Mouse (Mus musculus) midbrain, embryonic 15.5 days (tissue): ENCODE measurements around the gene Acot13. TPM values are rescaled to one million over a fixed set of nuclear protein-coding genes. Genes with fewer than 3 reads are reported as not detected.
"Not testable (repeated sequence)": the region's sequence is repeated elsewhere in the genome, so short reads cannot be mapped to it uniquely, and the experiment has no call there.

Experiments
- ATAC-seq: fragments of 200-750 bp; cut with Nextera tagmentation; replicated peaks from 2 replicates; pipeline ENCODE4 v1.8.0; 2017; ENCODE audit warnings: moderate TSS enrichment
- H3K27ac ChIP-seq: fragments of 300-500 bp; sonication (generic); 2 replicates; pipeline ENCODE4 v1.5.1; 2015; ENCODE audit warnings: mild to moderate bottlenecking, inconsistent platforms
- H3K27me3 ChIP-seq: fragments of 300-500 bp; sonication (generic); replicated peaks from 2 replicates; pipeline ENCODE4 v1.6.1; 2015; ENCODE audit warnings: inconsistent platforms
- H3K36me3 ChIP-seq: fragments of 300-500 bp; sonication (generic); replicated peaks from 2 replicates; pipeline ENCODE4 v1.6.1; 2015; ENCODE audit warnings: inconsistent platforms
- H3K4me1 ChIP-seq: fragments of 300-500 bp; sonication (generic); 2 replicates; pipeline ENCODE4 v1.6.1; 2015; ENCODE audit warnings: inconsistent platforms
- H3K4me2 ChIP-seq: fragments of 300-500 bp; sonication (generic); 2 replicates; pipeline ENCODE4 v1.6.1; 2015; ENCODE audit warnings: inconsistent platforms, mild to moderate bottlenecking, moderate library complexity
- H3K4me3 ChIP-seq: fragments of 300-500 bp; sonication (generic); 2 replicates; pipeline ENCODE4 v1.5.1; 2015; ENCODE audit warnings: mild to moderate bottlenecking, inconsistent platforms
- H3K9ac ChIP-seq: fragments of 300-500 bp; sonication (generic); 2 replicates; pipeline ENCODE4 v1.6.1; 2015; ENCODE audit warnings: mild to moderate bottlenecking, inconsistent platforms
- H3K9me3 ChIP-seq: fragments of 300-500 bp; sonication (generic); 2 replicates; pipeline ENCODE4 v1.6.1; 2016; ENCODE audit warnings: inconsistent platforms
- WGBS: fragments of 180-500 bp; shearing (Covaris S2); methylation state at CpG from one replicate; pipeline ENCODE4 v1.1.7; 2015; ENCODE audit warnings: mixed read lengths; 5-methylcytosine and 5-hydroxymethylcytosine counted together
- polyA plus RNA-seq: library from polyadenylated mRNA; unstranded; fragments of >200 nt; fragmentation: Nextera tagmentation; extraction: Ambion mirVana; gene quantifications from 2 replicates; pipeline ENCODE4 v1.2.1, GENCODE M21; 2015

Gene Acot13
- polyA plus RNA-seq, 1 experiment from 2014 or later, result 43.5 TPM

DNA sequence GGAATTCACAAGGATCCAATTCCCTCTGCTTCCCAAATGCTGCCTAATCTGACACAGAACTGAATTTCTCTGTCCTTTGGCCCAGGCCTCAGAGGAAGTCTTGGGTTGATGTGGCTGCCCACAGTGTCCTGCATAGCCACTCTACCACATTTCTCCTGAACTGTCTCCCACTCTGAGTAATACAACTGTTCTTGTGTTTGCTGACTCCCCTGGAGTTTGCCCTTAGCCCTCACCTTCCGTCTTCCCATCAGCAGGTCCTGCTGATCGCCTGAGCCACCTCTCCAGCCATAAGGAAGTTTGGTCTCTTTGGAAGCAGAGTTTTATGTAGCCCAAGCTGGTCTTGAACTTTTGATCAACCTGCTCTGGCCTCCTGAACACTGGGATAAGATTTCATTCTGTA, 20.6 kb upstream of the Acot13 start:
- H3K4me3 ChIP-seq, result no peak overlapping the region
- no peaks in the 10 kb centered on the region for H3K27me3 ChIP-seq
- no peaks in the 10 kb centered on the region for H3K9me3 ChIP-seq
- 88% methylated on average over 2 of the region's 2 CpGs for WGBS
- no peak overlapping the region for H3K4me2 ChIP-seq
- no peaks in the 10 kb centered on the region for H3K36me3 ChIP-seq
- H3K4me1 ChIP-seq, result no peaks in the 10 kb centered on the region
- no peak overlapping the region for H3K9ac ChIP-seq
- H3K27ac ChIP-seq, result no peak overlapping the region
- ATAC-seq, result no peak

DNA sequence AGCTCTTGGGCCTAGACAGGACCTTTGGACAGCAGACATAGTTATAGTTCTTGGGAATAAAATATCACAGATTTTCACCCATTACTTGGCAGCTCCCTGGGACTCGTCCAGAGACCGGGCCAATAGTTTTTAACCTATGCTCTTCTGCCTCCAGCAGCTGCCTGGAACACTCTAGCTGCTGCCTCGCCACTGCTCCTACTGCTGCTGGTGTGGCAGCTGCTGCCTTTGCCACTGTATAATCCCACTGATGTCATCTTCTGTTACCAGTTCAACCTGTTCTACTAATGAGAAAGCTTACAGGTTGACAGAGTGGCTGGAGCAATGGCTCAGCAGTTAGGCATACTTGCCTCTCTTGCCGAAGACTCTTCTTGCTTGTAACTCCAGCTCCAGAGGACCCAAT, 18.0 kb upstream of the Acot13 start:
- Histone ChIP-seq H3K9ac (no peak overlapping the region), H3K4me3 (no peak overlapping the region), H3K4me2 (no peak overlapping the region), H3K9me3 (no peaks in the 10 kb centered on the region), H3K4me1 (peaks cover 12% of the 10 kb centered on the region; the same call in 1 of the 2 replicates), H3K27ac (no peak overlapping the region), H3K27me3 (no peaks in the 10 kb centered on the region), H3K36me3 (no peaks in the 10 kb centered on the region)
- ATAC-seq, result no peak
- WGBS, result 88% methylated on average over 4 of the region's 4 CpGs

DNA sequence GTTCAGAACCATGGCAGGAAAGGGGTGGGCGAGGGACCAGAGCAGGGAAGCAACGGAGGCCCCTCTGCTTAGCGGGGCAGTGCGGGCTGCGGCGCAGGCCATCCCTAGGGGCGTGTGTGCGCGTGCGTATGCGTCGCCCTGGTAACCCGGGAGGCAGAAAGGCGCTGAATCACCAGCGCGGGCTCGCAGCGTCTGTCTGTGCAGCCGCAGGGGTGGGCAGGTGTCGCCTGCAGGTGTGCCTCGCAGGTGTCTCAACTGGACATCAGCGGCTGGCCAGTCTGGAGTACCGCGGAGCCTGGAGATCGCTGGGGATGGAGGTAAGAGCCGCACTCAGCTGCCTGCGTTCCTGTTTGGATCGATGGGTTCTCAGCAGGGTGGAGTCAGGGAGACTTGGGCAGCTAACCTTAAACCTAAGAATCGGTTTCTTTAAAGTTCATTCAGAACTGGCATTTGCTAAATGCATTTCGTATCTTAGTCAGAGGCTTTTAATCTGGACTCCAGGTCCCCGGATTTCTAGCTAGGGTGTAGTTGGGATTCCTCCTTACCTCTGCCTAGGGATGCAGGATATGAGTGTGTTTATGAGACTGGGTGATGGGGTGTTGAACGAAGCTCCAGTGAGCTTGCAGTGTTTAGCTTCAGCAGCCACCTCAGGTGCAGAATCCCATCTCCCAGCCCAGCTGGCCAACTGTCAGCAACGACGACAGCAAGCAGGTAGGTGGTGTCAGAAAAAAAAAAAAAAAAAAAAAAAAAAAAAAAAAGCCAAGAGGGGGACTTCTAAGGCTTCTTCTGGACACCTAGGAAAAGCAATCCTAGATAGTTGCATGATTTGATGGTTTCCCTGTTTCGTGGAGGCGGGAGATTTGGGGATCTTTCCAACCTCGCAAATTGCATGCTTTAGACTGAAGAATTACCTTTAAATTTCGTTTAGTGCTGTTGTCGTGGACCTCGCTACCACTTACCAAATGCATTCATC, 13.9 kb upstream of the Acot13 start, which contains the start of gene D130043K22Rik:
TSS of gene D130043K22Rik (plus strand) at position 153 of the 973 bp plus-strand sequence.
- Histone ChIP-seq H3K9ac (peak within 1 kb of the TSS; percentile 69), H3K9me3 (no peaks in the 10 kb centered on the region), H3K27ac (peak within 1 kb of the TSS; percentile 59), H3K4me2 (peak within 1 kb of the TSS; percentile 88), H3K4me3 (peak within 1 kb of the TSS; percentile 70), H3K4me1 (peaks cover 12% of the 10 kb centered on the region; the same call in 1 of the 2 replicates), H3K36me3 (no peaks in the 10 kb centered on the region; the same call in 1 of the 2 replicates), H3K27me3 (no peaks in the 10 kb centered on the region)
- WGBS, result 6% methylated on average over 40 of the region's 40 CpGs
- peak; percentile 96 for ATAC-seq

DNA sequence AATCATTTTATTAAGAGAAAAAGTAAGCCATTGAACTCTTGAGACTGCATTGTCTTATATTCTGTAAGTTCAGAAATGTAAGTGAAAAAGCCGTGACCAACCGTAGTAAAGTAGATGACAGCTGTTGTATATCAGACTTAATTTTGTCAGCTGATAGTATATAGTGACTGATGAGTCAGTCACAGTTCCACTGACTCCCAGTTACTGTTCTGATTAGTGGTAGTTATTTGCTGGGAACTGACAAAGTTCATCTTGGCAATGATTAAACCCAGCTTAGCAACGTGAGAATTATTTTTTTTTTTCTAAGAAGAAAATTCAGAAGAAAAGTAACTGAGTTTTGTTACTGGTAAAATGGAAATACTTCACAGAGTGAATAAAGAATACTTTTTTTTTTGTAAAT, 10.4 kb upstream of the Acot13 start:
- WGBS, result 96% methylated on average over 3 of the region's 3 CpGs

DNA sequence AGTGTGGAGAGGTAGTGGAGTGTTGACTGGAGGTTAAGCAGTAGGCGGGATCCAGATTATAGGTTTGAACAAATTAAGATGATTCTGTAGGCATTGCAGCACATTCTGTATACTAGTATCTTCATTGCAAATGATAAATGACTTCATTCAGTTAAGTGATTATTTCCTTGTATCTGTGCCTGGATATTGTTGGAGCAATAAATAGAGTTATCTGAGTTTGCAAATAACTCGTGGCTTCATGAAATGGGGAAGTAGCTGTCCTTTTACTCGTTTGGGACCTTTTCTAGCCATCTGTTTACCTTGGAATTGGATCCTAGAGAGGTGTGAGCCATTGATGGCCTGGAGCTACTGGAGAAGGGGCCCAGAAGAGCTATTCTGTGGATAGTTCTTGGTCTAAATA, 8.5 kb upstream of the Acot13 start:
- WGBS, result 92% methylated on average over 3 of the region's 3 CpGs
- no peak for ATAC-seq

More for the DNA sequence above, 10.4 kb upstream of the Acot13 start:
- no peaks in the 10 kb centered on the region; the same call in 1 of the 2 replicates for H3K36me3 ChIP-seq
- no peak overlapping the region for H3K4me2 ChIP-seq
- ATAC-seq, result no peak
- peaks cover 12% of the 10 kb centered on the region; the same call in 1 of the 2 replicates for H3K4me1 ChIP-seq
- no peaks in the 10 kb centered on the region for H3K27me3 ChIP-seq
- H3K9me3 ChIP-seq, result no peaks in the 10 kb centered on the region
- no peak overlapping the region for H3K9ac ChIP-seq
- no peak overlapping the region for H3K27ac ChIP-seq
- no peak overlapping the region for H3K4me3 ChIP-seq

DNA sequence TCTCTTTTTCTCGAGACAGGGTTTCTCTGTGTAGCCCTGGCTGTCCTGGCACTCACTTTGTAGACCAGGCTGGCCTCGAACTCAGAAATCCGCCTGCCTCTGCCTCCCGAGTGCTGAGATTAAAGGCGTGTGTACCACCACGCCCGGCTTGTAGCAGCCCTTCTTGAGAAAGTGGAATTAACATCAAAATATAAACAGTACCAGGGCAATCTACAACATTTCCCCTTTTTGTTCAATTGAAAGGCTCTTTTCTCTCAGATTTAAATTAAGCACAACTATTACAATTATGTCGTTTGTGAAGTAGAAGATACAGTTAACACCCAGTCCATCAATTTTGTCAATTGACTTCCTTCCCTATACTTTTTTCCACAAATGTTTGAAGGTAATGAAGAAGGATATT, 6.4 kb upstream of the Acot13 start:
- H3K36me3 ChIP-seq, H3K27ac ChIP-seq, H3K4me2 ChIP-seq, ATAC-seq, H3K9me3 ChIP-seq, H3K4me3 ChIP-seq, H3K9ac ChIP-seq, H3K27me3 ChIP-seq: not testable (repeated sequence)
- WGBS, result 94% methylated on average over 8 of the region's 8 CpGs
- peaks cover 22% of the 10 kb centered on the region for H3K4me1 ChIP-seq

More for the DNA sequence above, 8.5 kb upstream of the Acot13 start:
- Histone ChIP-seq H3K36me3 (no peaks in the 10 kb centered on the region; the same call in 1 of the 2 replicates), H3K9me3 (no peaks in the 10 kb centered on the region), H3K4me3 (no peak overlapping the region), H3K27ac (no peak overlapping the region), H3K4me1 (peaks cover 6% of the 10 kb centered on the region), H3K27me3 (no peaks in the 10 kb centered on the region), H3K9ac (no peak overlapping the region), H3K4me2 (no peak overlapping the region)

DNA sequence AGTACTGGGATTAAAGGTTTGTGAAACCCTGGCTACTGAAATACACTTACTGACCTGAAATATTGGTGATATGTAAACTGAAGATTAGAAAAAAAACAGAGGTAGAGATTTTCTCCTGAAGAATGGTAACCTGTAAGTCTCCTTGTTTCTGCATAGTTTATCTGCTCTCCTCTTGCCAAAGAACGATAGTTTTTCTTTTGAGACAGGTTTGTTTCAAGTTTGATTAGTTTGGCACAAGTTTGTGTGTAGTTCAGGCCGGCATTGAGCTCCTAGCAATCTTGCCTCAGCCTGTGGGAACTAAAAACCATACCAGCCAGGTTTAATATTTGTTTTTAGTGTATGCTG, 1.4 kb upstream of the Acot13 start:
- 63% methylated on average over 2 of the region's 2 CpGs for WGBS
- peak overlapping the region; percentile 67 for H3K4me2 ChIP-seq
- H3K36me3 ChIP-seq, result no peaks in the 10 kb centered on the region; the same call in 1 of the 2 replicates
- H3K9ac ChIP-seq, result peak overlapping the region; percentile 91; the same call in 1 of the 2 replicates
- no peak overlapping the region for H3K27ac ChIP-seq
- no peaks in the 10 kb centered on the region for H3K27me3 ChIP-seq
- peak overlapping the region; percentile 98 for H3K4me3 ChIP-seq
- no peaks in the 10 kb centered on the region for H3K9me3 ChIP-seq
- peaks cover 34% of the 10 kb centered on the region for H3K4me1 ChIP-seq
- ATAC-seq, result no peak

DNA sequence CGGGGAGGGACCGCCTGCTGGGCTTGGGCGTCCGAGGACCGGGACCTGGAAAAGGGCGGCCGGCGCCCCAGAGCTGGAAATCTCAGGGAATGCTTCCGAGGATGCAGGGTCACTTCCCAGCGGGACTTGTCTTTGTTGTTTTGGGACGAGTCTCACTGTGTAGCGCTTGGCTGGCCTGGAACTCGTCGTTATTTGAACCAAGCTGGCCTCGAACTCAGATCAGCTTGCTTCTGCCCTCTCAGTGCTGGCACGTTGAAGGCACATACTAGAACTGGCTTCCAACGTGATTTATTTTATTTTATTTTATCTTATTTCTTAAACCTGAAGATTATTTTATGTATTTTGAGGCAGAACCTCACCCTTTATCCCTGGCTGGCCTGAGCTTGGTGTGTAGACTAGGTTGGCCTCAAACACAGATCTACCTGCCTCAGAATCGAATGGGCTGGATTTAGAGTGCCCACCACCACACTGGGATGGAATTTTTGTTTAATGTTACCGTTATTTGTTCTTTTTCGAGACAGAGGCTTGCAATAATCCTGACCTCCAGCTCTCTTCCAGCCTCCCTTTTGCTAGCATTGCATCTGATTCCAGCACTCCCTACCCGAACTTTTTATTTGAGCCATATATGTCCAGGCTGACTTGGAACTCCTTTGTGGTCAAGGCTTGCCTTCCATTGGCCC, 931 bp upstream of the Acot13 start:
- Histone ChIP-seq H3K4me2 (peak overlapping the region; percentile 67), H3K4me1 (peaks cover 34% of the 10 kb centered on the region), H3K36me3 (no peaks in the 10 kb centered on the region; the same call in 1 of the 2 replicates), H3K4me3 (peak overlapping the region; percentile 98), H3K27me3 (no peaks in the 10 kb centered on the region), H3K9me3 (no peaks in the 10 kb centered on the region), H3K27ac (peak overlapping the region; percentile 89), H3K9ac (peak overlapping the region; percentile 91)
- ATAC-seq, result peak; percentile 55
- WGBS, result 3% methylated on average over 20 of the region's 21 CpGs

DNA sequence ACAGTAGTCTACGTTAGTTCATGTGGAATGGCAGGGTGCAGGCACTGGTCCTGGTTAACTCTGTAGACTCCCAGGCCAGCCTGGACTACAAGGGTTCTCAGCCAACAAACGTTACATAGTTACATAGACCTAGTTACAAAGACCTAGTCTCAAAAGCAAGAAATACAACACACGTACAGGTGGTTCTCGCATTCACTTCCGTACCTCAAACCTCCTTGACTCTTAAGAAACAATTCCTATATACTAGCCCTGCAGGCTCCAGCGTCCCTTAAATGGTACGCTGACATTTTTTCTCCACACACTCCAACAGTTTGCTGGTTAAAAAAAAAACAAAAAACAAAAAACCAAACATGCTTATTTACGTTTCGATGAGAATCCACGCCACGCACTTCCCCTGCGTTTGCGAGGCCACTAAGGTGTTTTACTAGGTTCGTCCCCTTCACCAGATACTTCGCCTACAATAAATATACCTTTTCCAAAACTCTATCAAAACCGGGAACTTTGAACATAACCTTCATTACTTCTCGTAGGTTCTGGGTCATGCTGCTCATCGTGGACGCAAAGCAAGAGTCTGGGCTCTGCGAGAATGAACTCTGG, 486 bp downstream of the Acot13 start:
- H3K27ac ChIP-seq, result peak overlapping the region; percentile 89
- peaks cover 34% of the 10 kb centered on the region for H3K4me1 ChIP-seq
- peak overlapping the region; percentile 98 for H3K4me3 ChIP-seq
- no peaks in the 10 kb centered on the region for H3K27me3 ChIP-seq
- 3% methylated on average over 20 of the region's 20 CpGs for WGBS
- H3K4me2 ChIP-seq, result peak overlapping the region; percentile 67
- H3K9ac ChIP-seq, result peak overlapping the region; percentile 91
- no peaks in the 10 kb centered on the region for H3K9me3 ChIP-seq
- ATAC-seq, result no peak
- H3K36me3 ChIP-seq, result no peaks in the 10 kb centered on the region

DNA sequence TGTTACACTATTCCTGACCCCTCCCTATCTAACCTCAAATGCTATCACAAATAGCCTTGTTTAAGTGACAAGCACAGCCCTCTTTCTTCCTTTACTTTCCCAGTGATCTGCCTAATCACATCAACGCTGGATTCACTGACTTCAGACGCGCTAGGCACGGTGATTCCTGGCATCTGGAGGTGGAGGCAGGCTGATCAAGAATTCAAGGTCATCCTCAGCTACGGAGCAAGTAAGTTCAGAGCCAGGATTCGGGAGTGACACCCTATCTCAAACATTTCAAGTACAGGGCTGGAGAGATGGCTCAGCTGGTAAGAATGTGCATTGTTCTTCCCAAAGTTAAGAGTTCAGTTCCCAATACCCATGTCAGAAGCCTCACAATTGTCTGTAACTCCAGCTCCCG, 5.2 kb downstream of the Acot13 start:
- Histone ChIP-seq H3K4me2 (no peak overlapping the region), H3K36me3 (no peaks in the 10 kb centered on the region), H3K27me3 (no peaks in the 10 kb centered on the region), H3K4me3 (no peak overlapping the region), H3K9ac (no peak overlapping the region), H3K27ac (no peak overlapping the region), H3K4me1 (peaks cover 5% of the 10 kb centered on the region), H3K9me3 (no peaks in the 10 kb centered on the region)
- ATAC-seq, result no peak
- 84% methylated on average over 7 of the region's 7 CpGs for WGBS

DNA sequence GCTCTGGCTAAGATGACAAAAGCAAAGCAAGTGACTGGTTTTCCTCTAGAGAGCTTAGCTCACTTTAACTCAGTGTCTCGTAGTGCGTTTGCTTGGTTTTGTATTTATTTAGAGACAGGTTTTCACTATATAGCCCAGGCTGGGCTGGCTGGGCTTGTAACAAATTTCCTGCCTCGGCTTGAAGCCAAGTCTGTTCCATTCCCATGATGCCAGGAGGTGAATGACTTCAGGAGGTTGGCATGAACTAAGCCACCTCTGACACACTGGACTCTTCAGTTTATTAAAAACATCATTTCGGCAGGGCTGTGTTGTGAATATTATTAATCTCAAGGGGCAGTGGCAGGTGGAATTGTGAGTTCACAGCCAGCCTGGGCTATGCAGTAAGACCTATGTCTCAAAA, 5.8 kb downstream of the Acot13 start:
- Histone ChIP-seq H3K36me3 (no peaks in the 10 kb centered on the region), H3K4me2 (no peak overlapping the region), H3K27me3 (no peaks in the 10 kb centered on the region), H3K4me3 (no peak overlapping the region), H3K4me1 (peaks cover 2% of the 10 kb centered on the region), H3K9me3 (no peaks in the 10 kb centered on the region), H3K9ac (no peak overlapping the region), H3K27ac (no peak overlapping the region)
- no peak for ATAC-seq
- WGBS, result 92% methylated on average over 4 of the region's 4 CpGs

DNA sequence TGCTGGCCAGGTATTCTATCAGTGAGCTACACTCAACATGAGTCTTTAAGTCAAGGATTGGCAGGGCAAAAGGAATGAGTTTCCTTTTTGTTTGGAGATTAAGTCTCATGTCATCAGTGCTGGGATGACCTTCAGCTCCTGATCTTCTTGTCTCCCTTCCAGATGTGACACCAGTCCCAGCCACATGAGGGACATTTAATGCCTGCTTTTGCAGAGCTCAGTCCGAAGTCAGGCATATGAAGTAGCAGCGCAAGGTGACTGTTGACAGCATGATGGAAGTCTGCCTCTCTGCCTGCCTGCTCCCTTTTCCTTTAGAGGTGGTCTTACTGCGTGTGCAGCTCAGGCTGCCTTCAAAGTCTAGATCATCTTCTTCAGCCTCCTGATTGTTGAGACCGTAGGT, 6.7 kb downstream of the Acot13 start:
- WGBS, result 94% methylated on average over 4 of the region's 4 CpGs
- H3K4me1 ChIP-seq, result no peaks in the 10 kb centered on the region
- no peak overlapping the region for H3K27ac ChIP-seq
- no peaks in the 10 kb centered on the region for H3K9me3 ChIP-seq
- no peaks in the 10 kb centered on the region for H3K27me3 ChIP-seq
- H3K4me3 ChIP-seq, result no peak overlapping the region
- ATAC-seq, result no peak
- H3K4me2 ChIP-seq, result no peak overlapping the region
- no peak overlapping the region for H3K9ac ChIP-seq
- no peaks in the 10 kb centered on the region for H3K36me3 ChIP-seq
